Mouse (Mus musculus) neutrophil, adult 59 days (primary cell): ENCODE data around the gene Sema6c. TPM values are rescaled to one million over a fixed set of nuclear protein-coding genes. Genes with fewer than 3 reads are reported as not detected.

Source experiments
- total RNA-seq, 2 experiments: library from RNA; stranded (reverse); gene quantifications; 1 replicate in 1 of 2; 2 replicates in 1 of 2; pipeline ENCODE4 v1.2.4; 2023

Gene Sema6c
- under 1 TPM; 0.26 to 0.33 TPM for total RNA-seq

DNA sequence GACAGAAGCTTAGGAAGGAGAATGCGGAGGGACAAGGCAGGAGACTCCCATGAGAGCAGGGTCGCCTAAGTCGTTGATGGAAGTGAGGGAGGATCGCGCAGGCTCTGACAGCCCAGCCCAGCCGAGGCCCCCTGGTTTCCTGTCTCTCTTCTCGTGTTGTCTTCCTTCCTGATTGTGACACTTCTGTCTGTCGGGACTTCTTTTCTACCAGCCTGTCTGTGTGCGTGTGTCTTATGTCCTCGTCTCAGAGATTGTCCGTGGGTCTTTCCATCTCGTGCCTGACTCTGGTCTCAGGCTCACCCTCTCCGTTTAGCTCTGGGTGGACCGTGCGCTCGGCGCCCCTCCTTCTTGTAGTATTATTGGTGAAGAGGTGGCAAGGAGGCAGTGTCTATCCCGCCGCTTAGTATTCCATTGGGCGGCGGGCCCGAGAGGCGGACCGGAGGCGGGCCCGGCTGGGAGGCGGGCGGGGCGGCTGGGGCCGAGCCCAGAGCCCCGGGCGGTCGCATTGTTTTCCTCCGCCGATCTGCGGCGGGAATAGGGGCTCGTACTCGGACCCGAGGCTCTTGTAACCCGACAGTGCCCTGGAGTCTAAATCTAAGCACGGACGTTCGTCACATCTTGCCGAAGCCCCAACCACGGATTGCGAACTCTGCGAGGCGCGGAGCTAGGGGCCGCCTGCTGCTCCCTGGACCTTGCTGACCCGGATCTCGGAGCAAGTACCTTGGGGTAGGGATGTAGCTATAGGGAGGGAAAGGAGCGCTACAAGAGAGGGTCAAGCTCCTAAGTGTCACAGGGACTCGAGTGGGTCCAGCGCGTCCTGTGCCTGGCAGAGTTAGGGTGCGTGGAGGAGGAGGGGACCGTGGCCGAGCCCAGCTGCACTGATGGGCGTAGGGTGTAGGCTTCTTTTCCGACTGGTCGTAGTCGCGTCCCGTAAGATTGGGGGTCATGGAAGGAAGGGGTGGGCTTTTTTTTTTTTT is at the start of gene Sema6c:
Sema6c (plus strand) TSS at position 471 of the 977 bp plus-strand sequence.

GRCm38 (mm10) chr3:95110911-95111726 is 49.1 kb upstream of the Sema6c start, which contains the start of gene Vps72:
Vps72 (plus strand) TSS chr3:95111022.

GRCm38 (mm10) chr3:95124246-95124645 is 36.0 kb upstream of the Sema6c start, which contains the start of gene Tmod4:
Tmod4 (plus strand) TSS chr3:95124476.

DNA sequence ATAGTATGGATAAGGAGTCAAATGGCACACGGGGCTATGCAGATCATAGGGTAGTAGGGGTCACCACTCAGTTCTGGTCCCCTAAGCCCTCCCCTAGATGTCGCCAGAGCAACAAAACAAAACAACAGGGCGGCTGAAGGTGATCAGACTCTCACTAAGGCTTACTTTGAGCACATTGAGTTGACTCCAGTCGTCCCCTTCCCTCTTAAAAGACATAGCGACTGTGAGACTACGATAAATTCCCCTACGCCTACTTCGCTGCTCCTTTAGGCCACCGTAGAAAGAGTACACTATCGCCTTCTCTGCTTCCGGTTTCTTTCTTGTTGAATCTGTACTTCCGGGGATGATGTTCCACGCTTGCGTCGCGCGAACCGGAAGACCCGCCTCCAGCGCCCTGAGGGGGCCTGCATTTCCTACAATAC is 26.6 kb upstream of the Sema6c start, which contains the start of the genes Scnm1 and Lysmd1:
Scnm1 (minus strand) TSS at position 332 of the 422 bp plus-strand sequence.
Lysmd1 (plus strand) TSS at position 409 of the 422 bp plus-strand sequence.

GRCm38 (mm10) chr3:95141952-95142616 is 18.2 kb upstream of the Sema6c start, which contains the start of gene Tnfaip8l2:
Tnfaip8l2 (minus strand) TSS chr3:95142360.

GRCm38 (mm10) chr3:95217255-95218134 is 57.2 kb downstream of the Sema6c start, which contains the start of gene Gabpb2:
Gabpb2 (minus strand) TSS chr3:95217916.

Other genes starting within 250 kb of the Sema6c start
- 10 to 100 TPM; 21.7 to 22.7 TPM for gene Selenbp1, start 227.4 kb upstream of the Sema6c start, total RNA-seq
- 10 to 100 TPM; 18.2 to 18.3 TPM for gene Rfx5, start 206.4 kb upstream of the Sema6c start, total RNA-seq
- gene Pi4kb, start 185.7 kb upstream of the Sema6c start, total RNA-seq: 10 to 100 TPM; 35.3 to 38.0 TPM
- 10 to 100 TPM; 52.3 to 57.1 TPM for gene Zfp687, start 145.0 kb upstream of the Sema6c start, total RNA-seq
- gene Psmd4, start 117.8 kb upstream of the Sema6c start, total RNA-seq: 10 to 100 TPM; 87.5 to 94.1 TPM
- gene Pip5k1a, start 53.5 kb upstream of the Sema6c start, total RNA-seq: 10 to 100 TPM; 24.1 to 25.7 TPM
- 10 to 100 TPM; 31.7 to 35.6 TPM for gene Vps72, start 49.4 kb upstream of the Sema6c start, total RNA-seq
- gene Tmod4, start 36.0 kb upstream of the Sema6c start, total RNA-seq: 1 to 10 TPM in 1 of 2 experiments, under 1 TPM in 1; 0.91 to 1.3 TPM
- 10 to 100 TPM; 40.4 to 48.0 TPM for gene Scnm1, start 26.4 kb upstream of the Sema6c start, total RNA-seq
- gene Lysmd1, start 26.4 kb upstream of the Sema6c start, total RNA-seq: 1 to 10 TPM; 2.0 to 2.4 TPM
- gene Tnfaip8l2, start 18.1 kb upstream of the Sema6c start, total RNA-seq: 10 to 100 TPM; 91.8 to 96.8 TPM
- gene Gabpb2, start 57.5 kb downstream of the Sema6c start, total RNA-seq: 10 to 100 TPM; 39.2 to 39.9 TPM
- gene Cdc42se1, start 68.3 kb downstream of the Sema6c start, total RNA-seq: 100 to 1,000 TPM; 255 TPM
- 1 to 10 TPM; 1.1 to 2.4 TPM for gene Mllt11, start 71.7 kb downstream of the Sema6c start, total RNA-seq
- under 1 TPM; 0.20 to 0.36 TPM for gene Gm128, start 81.1 kb downstream of the Sema6c start, total RNA-seq
- not detected for gene Bnipl, start 90.7 kb downstream of the Sema6c start, total RNA-seq
- 100 to 1,000 TPM; 157 to 168 TPM for gene Mindy1, start 120.9 kb downstream of the Sema6c start, total RNA-seq
- 10 to 100 TPM; 21.7 to 23.4 TPM for gene Prune1, start 121.6 kb downstream of the Sema6c start, total RNA-seq
- 1 to 10 TPM; 1.9 to 2.5 TPM for gene Anxa9, start 146.7 kb downstream of the Sema6c start, total RNA-seq
- 100 to 1,000 TPM; 132 to 151 TPM for gene Cers2, start 154.3 kb downstream of the Sema6c start, total RNA-seq
- gene Setdb1, start 196.7 kb downstream of the Sema6c start, total RNA-seq: 10 to 100 TPM; 20.7 to 21.6 TPM
- gene 4930558C23Rik, start 242.4 kb downstream of the Sema6c start, total RNA-seq: not detected